Mouse (Mus musculus) adrenal gland, postnatal 36 days (tissue): ENCODE measurements around the gene Acss2. TPM values are rescaled to one million over a fixed set of nuclear protein-coding genes. Genes with fewer than 3 reads are reported as not detected.
"Not testable (repeated sequence)": the region's sequence is repeated elsewhere in the genome, so short reads cannot be mapped to it uniquely, and the experiment has no call there.

Experiments used
- DNase-seq, 2 experiments: peaks; one replicate each; pipeline ENCODE4 v3.0.0; 2021; ENCODE audit warnings: mixed read lengths in 1 of 2
- total RNA-seq, 2 experiments: library from RNA; stranded (reverse); gene quantifications; 2 replicates each; pipeline ENCODE4 v1.2.3; 2021

The Acss2 gene
- total RNA-seq, 2 experiments from 2014 or later: 80.9 to 128 TPM

DNA sequence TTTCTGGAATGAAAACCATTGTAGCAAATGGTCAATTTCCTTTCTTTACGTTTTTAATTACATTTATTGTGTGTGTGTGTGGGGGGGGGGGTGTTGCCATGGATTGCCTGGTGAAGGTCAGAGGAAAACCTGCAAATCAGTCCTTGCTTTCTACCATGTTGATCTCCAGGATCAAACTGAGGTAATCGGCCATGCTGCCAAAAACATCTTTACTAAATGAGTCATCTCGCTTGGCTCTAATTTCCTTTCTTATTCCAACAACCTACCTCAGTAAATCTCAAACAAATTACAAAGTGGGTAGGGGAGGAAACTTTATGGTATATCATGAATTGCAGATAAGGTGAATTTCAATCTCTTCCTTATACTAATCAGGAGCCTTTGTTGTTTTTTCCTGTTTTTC lies 70.4 kb downstream of the Acss2 start:
- no peak for DNase-seq

DNA sequence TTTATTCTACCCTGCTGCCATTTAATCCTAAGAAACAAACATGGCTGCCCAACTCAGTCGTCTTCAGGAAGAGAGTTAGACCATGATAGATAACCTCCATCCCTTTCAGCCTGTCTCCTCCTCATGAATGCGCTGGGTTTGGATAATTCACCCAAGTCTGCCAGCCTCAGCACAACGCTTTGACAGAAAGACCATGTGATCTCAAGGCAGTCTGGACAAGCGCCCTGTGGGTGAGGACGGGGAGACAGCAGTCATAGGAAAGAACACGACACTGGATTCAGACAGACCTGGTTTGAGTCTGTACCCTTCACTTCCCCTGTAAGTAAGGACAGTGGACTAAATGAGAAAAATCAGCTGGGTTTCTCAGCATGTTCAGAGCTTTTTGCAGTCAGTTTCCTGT lies 71.8 kb downstream of the Acss2 start:
- DNase-seq: no peak

DNA sequence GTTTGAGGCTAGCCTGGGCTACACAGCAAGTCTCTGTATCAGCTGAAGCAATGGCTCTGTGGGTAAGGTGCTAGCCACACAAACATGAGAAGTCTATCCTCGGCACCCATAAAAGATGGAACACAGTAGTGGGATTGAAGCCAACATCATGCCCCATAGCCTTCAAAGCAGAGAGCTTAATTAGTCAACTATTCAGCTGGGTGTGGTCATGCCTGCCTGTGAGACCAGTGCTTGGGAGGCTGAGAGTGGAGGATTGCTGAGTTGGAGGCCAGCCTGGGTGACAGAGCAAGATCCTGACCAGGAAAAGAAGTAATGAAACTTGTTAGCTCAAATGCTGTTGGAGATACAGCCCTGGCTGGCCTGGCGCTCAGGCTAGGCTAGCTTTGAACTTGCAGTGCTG lies 73.1 kb downstream of the Acss2 start:
- DNase-seq: no peak

DNA sequence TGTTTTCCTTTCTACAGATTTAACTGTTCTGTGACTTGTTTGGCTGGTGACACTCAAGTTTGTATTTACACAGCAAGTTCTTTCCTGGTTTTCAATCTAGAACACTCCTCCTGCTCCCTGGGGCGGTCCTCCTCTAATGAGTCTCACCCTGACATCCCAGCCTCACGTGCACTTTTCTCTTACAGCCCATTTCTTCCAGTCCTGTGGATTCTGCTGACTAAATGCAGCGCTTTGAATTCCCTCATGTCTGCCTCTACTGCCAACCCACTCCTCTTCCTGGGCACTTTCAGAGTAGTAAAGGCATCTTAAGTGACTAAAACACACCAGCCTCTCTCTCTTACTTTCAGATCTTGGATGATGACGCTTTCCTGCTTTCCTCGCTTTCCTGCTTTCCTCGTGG lies 73.9 kb downstream of the Acss2 start:
- DNase-seq: peak in 1 of 2 experiments; percentile 25

DNA sequence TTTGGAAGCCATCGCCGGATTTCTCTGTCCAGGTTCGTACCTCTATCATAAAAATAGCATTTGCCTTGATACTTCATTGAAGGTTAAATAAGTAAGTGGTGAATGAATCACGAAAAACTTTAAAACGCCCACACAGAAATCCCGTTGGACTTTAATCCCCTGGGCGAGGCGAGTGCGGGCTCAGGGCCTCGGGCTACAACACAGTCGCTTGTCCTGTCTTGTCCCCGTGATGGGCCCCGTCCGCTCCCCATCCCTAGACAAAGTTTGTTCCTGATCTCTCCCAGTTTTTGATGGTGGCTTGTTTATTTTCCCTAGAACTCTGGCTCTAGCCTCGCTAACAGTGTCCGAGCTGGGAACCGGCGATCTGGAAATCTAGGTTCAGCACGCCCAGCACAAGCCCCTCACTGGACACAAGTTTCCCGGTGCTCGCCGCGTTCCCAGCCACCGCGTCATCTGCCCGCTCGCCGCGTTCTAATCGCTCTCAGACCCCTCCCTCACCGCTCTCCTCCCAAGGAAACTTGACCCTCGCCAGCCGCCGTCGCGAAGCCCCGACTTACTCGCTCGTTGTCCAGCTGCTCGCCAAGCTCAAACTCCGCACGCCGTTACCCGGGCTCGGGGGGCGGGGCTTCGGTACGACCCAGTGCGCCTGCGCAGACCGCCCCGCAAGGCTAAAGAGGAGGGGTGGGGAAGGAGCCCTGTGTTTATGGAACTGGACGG lies 74.5 kb downstream of the Acss2 start, which contains the start of gene Gss:
TSS of gene Gss (minus strand) at position 674 of the 717 bp plus-strand sequence.
- DNase-seq: peak; percentile 100

DNA sequence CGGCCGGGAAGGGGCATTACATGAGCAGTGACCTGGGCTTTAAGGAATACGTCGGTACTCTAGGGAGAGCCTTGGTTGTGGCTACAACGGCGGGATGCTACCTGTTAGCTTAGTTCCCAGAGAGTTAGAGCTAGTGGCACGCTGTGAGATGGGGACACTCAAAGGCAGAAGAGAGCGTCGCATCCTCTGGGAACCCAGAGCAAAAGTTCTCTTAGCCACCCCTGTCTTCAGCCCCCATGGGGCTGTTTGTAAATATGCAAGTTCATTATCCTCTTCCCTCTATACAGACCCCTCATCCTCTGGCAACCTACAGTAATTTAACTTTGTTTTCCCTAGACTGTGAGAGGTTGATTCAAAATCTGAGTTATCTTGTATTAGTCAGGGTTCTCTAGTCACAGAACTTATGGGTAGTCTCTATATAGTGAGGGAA lies 75.1 kb downstream of the Acss2 start:
- DNase-seq: no peak

DNA sequence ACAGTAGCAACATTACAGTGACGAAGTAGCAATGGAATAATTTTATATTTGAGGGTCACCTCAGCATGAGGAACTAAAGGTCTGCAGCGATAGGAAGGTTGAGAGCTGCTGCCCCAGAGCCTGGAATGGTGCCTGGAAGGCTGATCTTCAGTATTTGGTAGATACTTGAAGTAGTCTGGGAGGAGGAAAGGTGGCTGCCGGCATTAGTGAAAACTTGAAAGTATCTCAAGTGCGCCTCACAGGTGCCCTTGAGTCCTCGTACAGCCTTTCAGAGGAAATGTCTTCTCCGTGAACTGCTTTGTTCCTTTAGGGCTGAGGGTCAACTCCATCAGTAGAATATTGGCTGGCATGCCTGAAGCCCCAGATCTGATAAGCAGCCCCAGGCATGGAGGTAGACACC lies 77.8 kb downstream of the Acss2 start:
- DNase-seq: no peak

DNA sequence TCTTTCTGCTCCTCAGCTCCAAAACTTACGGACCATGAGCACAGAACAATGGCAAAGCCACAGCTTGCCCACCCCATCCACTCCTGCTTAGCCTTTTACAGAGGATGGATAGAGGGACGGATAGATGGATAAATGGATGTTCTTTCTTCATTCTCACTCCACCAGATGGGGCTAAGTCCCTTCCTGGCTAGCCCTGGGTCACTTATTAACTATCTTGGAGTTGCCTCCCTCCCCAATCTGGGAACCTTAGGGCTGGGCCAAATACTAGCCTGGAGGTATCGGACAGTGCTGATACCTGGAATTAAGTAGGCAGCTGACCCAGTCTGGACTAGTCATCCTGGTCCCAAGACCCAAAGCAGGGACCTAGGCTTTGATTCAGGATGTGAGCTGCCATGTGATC lies 86.0 kb downstream of the Acss2 start:
- DNase-seq: no peak

DNA sequence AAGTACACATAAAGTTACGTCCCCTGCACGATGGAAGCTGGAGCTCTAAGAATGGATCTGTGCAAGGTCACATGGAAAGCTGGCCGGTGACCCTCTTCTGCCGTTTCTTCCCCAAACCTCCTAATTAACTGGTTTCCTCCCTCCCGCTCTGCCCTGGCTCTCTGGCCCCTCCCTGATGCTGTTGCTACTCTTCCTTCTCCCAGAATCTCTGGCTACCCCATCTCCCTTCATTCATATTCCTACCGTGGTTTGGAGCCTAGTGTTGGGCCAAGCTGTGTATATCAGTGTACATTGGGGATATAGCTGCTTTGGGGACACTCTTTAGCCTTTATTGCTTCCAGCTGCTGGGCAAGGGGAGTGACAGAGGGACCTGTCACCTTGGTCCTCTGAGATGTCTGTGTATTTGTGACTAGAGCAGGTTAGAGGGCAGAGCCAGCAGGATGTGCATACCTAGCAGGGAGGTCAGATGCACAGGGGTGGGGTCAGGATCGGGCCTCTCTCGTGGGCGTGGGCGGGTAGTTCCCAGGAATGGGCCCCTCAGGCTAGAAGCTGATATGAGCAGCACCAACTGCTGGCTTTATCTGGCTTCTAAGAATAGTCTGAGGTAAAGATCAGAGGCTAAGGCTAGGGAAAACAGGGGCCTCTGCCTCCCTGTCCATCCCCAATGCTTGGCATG lies 87.0 kb downstream of the Acss2 start:
- DNase-seq: no peak

DNA sequence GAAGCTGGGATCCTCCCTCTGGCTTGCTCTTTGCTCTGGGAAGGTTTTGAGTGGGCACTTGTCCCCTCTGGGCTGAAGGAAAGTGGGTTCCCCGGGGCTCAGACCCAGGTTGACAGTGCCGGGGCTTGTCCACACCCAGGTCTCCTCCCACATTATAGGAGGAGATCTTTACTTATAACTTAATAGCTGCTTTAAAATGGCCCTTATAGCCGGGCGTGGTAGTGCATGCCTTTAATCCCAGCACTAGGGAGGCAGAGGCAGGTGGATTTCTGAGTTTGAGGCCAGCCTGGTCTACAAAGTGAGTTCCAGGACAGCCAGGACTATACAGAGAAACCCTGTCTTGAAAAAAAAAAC lies 87.5 kb downstream of the Acss2 start:
- not testable (repeated sequence) for DNase-seq

DNA sequence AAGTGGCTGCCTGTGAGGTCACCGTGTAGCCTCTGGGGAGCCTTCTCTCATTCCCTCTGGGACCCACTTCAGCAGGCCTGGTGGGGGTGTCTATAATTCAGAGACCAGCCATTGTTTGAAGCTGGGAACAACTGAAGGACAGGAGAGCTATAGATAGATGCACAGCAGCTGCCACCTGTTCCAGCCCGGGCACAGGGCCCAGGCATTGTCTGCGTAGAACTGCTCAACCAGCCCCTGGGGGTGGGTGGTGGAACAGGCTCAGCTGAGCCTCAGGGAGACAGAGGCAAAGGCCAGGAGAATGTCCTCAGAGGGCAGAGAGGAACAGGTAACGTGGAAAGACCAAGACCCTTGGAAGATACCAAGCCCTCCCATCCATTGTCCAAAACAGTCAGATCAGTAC lies 88.6 kb downstream of the Acss2 start:
- DNase-seq: no peak

DNA sequence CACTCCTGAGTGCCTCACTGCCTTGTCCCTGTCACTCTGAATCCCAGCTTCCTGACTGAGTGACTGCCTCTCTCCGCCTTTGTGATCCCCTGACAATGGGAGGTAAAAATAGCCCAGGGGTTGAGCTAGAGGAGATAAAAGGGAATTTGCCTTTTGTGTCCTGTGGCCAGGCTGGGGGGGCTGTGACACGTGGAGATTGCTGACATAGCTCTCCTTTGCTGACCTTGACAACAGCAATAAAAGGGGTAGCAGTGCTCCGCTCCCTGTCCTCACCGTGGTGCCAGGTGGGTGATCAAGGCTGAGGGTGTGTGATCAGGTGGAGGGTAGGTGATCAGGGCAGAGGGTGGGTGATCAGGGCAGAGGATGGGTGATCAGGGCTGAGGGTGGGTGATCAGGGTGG lies 93.2 kb downstream of the Acss2 start, which contains the start of gene Myh7b:
TSS of gene Myh7b (plus strand) at position 235 of the 400 bp plus-strand sequence.
- DNase-seq: no peak

DNA sequence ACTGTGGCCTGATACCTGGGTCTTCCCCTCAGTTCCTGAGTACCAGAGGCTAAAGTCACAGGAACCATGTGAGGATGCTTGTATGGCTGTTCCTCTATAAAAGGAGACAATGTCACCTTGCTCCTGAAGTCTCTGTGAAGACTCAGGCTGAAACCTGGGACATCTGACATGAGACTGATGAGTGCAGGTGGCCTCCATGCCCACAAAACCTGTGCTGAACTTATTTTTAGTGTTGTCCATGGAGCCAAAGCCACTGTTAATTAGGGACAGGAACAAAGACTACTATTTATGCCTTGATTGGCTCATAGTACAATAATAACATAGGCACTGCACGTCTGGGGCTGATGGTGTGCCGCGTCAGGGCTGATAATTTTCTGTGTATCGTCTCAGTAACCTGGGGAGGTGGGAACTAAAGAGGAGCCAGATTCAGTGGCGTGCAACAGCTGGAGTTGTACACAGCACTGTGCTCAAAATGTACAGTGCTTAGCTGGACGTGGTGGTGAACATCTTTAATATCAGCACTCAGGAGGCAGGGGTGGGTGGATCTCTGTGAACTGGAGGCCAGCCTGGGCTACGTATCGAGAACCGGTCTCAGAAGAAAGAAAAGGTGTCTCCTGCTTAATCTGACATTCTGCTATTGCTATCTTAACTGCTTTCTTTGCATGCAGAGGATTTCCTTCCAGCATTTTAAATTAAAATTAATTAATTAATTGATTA lies 94.2 kb downstream of the Acss2 start:
- DNase-seq: no peak

DNA sequence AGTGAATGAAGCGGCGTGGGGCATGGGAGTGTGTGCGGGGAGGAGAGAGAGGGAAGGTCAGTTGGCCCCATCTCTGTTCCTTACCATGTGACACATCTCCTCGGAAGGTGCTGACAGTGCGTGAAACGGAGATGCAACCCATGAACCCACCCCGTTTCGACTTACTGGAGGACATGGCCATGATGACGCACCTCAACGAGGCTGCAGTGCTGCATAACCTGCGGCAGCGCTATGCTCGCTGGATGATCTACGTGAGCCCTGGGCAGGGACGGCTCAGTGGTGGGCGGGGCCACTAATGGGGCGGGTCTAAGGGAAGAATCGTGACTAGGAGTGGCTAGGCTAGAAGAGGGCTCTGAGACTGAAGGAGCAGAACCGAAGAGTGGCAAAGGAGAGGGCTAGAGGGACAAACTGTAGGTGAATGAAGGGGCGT lies 95.6 kb downstream of the Acss2 start:
- peak; percentile 86 to 89 for DNase-seq

DNA sequence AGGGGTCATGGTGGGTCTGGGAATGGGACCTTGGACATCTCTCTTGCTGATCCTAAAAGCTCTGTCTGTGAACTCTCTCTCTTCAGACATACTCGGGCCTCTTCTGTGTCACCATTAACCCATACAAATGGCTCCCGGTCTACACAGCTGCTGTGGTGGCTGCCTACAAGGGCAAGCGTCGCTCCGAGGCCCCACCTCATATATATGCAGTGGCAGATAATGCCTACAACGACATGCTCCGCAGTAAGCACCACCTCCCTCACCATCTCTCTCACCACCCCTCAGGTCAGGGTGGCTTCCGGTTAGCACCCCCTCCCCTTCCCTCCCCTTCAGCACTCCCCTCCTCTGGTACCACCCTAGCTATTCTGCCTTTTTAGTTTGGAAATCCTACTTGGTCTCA lies 96.2 kb downstream of the Acss2 start:
- no peak for DNase-seq

DNA sequence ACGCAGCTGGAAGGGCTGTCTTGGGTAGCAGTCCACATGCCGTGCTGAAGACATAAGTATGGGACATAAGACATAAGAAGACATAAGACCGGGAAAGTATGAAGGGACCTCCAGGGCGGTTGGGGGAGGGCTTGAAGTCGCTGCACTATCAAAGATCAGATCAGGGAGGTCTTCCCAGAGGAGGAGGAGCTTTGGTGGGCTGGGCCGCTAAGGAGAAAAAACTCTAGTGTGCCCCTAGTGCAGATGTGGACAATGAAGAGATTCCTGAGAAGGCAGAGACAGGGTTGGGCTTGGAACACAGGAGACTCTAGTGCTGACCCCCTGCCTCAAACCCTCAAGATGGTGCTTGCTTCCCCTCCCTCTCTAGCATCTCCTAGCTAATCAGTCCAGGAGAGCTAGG lies 99.2 kb downstream of the Acss2 start:
- DNase-seq: no peak

DNA sequence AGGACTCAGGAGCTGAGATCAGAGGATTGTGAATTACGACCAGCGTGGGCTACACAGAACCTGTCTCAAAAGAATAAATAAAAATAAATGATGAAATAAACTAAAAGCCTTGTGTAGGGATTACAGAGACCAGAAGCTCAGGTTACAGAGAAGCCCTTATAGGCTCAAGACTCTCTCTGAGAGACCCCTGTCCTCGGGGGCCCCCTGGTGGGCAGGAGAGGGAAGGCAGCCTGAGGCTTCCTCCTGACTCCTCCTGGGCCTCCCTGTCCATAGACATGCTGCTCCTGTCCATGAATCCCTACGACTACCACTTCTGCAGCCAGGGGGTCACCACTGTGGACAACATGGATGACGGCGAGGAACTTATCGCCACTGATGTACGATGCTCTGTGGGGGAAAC lies 102.1 kb downstream of the Acss2 start:
- DNase-seq: peak; percentile 91 to 96

DNA sequence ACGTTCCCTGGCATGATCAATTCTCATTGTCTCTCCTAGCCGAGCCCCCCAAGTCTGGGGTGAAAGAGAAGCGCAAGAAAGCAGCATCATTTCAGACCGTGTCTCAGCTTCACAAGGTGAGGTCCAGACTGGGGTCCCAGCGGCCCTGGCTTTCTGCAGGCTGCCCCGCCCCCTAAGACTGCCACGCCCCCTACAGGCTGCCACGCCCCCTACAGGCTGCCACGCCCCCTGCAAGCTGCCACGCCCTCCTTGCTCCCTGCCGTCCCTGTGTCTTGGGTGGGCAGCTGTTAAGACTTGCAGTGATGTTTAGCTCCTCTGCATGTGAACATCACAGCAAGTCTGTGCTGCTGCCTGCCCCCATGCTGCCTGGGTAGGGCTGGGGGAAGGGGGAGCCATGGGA lies 104.9 kb downstream of the Acss2 start:
- DNase-seq: no peak

DNA sequence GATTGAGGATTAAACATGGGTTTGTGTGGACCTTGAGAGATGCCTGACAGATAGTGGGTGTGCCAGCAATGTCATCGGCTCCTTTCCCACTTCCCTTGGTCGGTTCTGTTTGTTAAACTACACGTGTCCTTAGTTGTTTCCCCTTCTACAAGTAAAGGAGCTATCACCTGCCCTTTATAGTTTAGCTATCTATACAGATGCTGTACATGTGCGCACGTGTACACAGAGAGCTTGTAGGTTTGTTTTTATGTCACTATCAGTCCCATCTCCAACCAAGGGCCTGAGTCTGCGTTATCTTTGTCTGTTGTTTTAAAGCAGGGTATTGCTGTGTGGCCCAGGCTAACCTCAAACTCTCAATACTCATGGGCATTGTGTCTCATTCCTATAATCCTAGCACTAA lies 106.2 kb downstream of the Acss2 start:
- no peak for DNase-seq

DNA sequence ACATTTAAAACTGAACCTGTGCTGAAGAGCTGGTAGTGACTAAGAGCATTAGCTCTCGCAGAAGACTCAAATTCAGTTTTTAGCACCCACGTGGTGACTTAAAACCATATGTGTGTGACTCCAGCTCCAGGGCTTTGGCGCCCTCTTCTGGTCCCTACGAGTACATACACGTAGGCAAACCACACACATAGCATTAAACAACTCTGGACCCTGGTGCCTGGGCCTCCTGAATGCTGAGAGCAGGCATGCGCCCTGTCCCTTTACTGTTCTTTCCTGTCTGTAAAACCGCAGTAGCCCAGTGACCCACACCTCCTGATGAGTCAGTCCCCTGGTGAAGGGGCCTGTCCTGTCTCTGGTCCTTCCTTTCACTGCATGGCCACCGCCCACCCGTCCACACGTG lies 107.0 kb downstream of the Acss2 start:
- peak in 1 of 2 experiments; percentile 38 for DNase-seq

DNA sequence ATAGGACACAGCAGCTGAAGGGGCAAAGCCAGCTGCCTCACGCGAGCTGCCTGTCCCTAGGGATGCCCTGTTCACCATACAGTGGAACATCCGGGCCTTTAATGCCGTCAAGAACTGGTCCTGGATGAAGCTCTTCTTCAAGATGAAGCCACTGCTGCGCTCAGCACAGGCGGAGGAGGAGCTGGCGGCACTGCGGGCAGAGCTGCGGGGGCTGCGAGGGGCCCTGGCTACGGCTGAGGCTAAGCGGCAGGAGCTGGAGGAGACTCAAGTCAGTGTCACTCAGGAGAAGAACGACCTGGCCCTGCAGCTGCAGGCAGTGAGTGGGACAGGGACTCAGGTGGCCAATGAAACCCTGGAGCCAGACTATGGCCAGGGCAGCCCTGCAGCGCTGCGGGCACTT lies 108.5 kb downstream of the Acss2 start:
- DNase-seq: no peak

DNA sequence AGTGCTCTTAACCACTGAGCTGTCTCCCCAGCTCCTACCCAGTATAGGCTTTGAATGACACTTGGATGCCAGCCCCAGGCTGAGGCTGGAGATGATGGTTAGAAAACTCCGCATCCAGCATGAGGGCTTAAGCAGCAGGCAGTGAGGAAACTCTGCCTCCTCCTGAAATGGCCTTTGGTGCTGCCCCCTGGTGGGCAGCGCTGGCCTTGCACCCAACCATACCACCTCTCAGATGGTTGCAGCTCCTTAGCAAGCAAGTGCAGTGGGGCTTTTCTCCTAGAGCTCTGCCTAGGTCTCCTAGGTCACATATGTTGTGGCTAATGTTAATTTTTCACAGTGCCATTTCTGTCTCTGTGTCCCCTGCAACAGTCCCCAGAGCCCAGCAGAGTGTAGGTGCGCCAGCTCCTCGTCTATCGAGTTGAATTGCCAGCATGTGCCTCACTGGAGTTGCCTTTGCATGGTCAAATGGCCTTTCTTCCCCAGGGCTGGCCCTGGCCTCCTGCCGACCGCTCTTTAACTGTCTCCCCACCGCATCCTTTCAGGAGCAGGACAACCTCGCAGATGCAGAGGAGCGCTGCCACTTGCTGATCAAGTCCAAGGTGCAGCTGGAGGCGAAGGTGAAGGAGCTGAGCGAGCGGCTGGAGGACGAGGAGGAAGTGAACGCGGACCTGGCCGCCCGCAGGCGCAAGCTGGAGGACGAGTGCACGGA lies 109.4 kb downstream of the Acss2 start:
- peak; percentile 71 to 84 for DNase-seq

DNA sequence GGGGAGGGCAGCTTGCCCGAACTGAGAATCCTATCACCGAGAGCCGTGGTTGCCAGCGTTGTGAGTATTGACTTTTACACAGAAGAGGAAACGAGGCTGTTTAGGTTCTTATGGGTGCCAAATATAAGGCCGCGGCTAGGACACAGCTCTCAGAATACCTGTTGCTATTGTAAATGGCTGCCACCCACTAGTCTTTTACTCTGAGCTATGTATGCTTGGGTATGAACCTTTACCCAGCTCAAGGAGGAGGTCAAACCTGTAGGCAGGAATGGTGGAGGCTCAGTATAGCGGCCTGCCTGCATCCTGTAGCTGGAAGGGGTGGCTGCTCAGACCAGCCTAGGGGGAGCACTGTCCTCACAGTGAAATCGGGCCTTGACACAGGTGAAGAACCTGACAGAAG lies 110.4 kb downstream of the Acss2 start:
- DNase-seq: no peak
